Mouse (Mus musculus) retina, postnatal 1 day (tissue): ENCODE measurements at regions not wholly inside any gene's neighbourhood (a gene's known extent, or its start where the extent isn't known, plus 50 kb on each side); places are given as distances from the start of the nearest gene placed in this dataset.

Source experiments
- DNase-seq: peaks from one replicate; pipeline ENCODE4 v3.0.0-alpha.2; 2012

- peak; percentile 0 for DNase-seq
Measured at GRCm38 (mm10) chrX:119852436-119852835, 74.6 kb upstream of the Pabpc5 start.
